Mouse (Mus musculus): ENCODE measurements at regions not wholly inside any gene's neighbourhood (a gene's known extent, or its start where the extent isn't known, plus 50 kb on each side); places are given as distances from the start of the nearest gene placed in this dataset.

DNA sequence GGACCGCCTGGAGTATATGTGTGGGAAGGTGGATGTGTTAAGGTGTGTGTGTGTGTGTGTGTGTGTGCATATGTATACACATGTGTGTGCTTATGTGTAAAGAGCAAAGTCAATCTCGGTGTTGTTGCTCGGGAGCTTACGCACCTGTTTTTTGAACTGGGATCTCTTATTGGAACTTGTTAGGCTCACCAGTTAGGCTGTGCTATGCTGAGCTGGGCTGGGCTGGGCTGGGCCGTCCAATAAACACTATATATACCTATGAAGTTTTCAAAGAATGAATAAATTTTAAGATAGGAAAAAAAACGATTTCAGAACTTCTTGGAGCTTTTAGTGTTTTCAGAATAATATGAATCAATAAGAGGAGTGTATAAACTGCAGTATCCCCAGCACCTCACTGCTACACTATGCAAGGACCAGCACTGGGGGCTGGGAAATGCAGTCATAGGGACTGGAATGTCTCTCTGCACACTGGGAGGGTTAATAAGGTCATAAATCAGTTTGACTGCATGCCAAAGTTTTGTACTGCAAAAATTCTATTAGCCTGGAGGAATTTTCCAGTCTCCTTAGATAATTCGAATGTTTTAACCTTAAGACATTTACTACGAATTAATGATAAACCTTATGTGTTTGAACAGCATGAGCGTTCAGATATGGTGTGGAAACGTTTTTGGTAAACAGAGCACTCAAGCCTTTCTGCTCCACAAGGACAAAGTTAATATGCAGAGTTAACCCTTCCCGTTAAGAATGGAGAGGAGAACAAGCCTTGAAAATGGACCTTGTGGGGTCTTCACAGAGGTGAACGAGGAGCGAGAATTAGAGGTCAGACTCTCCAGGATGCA is 250.9 kb upstream of the Prkd1 start:
- 42% methylated on average over 13 of the region's 13 CpGs for WGBS
- no peak overlapping the region for H3K4me2 ChIP-seq
- ATAC-seq (ENCODE audit: insufficient number of reproducible peaks, low FRiP score, low TSS enrichment, low read depth), result no peak
- no peak overlapping the region for H3K9ac ChIP-seq
- H3K4me3 ChIP-seq, result no peak overlapping the region
- no peaks in the 10 kb centered on the region for H3K4me1 ChIP-seq
- no peak overlapping the region for H3K27ac ChIP-seq
- no peaks in the 10 kb centered on the region for H3K27me3 ChIP-seq
- no peaks in the 10 kb centered on the region for H3K9me3 ChIP-seq
- no peaks in the 10 kb centered on the region for H3K36me3 ChIP-seq

GRCm38 (mm10) chr12:50897606-50898166 is 248.8 kb upstream of the Prkd1 start:
- no peaks in the 10 kb centered on the region for H3K4me1 ChIP-seq
- no peak overlapping the region for H3K9ac ChIP-seq
- no peaks in the 10 kb centered on the region for H3K9me3 ChIP-seq
- ATAC-seq (ENCODE audit: insufficient number of reproducible peaks, low FRiP score, low TSS enrichment, low read depth), result no peak
- H3K27me3 ChIP-seq, result no peaks in the 10 kb centered on the region
- H3K36me3 ChIP-seq, result no peaks in the 10 kb centered on the region
- H3K4me3 ChIP-seq, result no peak overlapping the region
- H3K4me2 ChIP-seq, result no peak overlapping the region
- no peak overlapping the region for H3K27ac ChIP-seq
- WGBS, result 54% methylated on average over 3 of the region's 3 CpGs

- Histone ChIP-seq H3K9ac (no peak overlapping the region), H3K4me3 (no peak overlapping the region), H3K27me3 (no peaks in the 10 kb centered on the region), H3K27ac (no peak overlapping the region), H3K9me3 (no peaks in the 10 kb centered on the region), H3K4me2 (no peak overlapping the region), H3K4me1 (no peaks in the 10 kb centered on the region), H3K36me3 (no peaks in the 10 kb centered on the region)
- WGBS, result 31% methylated on average over 5 of the region's 5 CpGs
- no peak for ATAC-seq (ENCODE audit: insufficient number of reproducible peaks, low FRiP score, low TSS enrichment, low read depth)
These were observed 244.7 kb upstream of the Prkd1 start for GRCm38 (mm10) chr12:50893604-50894003.

DNA sequence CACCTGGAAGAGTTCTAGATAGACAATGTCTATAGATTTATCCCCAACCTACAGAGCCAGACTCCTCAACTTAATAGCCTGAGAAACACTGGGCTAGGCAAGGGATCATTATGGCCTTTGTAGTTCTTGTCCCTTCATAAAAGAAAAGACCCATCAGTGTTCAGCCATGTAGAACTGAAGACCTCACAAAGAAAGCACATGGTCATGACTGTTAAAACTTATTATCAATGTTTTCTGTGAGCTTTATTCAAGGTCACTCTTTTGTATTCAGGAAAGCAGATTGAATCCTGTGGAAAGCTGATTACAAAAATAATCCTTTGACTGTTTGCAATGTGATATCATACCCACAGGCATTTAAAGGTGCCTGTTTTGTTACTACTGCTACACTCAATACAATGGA is 226.9 kb upstream of the Prkd1 start:
- H3K27ac ChIP-seq, result no peak overlapping the region
- no peak overlapping the region for H3K9ac ChIP-seq
- no peak for ATAC-seq (ENCODE audit: insufficient number of reproducible peaks, low FRiP score, low TSS enrichment, low read depth)
- no peak overlapping the region for H3K4me3 ChIP-seq
- no peak overlapping the region for H3K4me2 ChIP-seq
- no peaks in the 10 kb centered on the region for H3K36me3 ChIP-seq
- no peaks in the 10 kb centered on the region for H3K27me3 ChIP-seq
- no peaks in the 10 kb centered on the region for H3K9me3 ChIP-seq
- H3K4me1 ChIP-seq, result no peaks in the 10 kb centered on the region

DNA sequence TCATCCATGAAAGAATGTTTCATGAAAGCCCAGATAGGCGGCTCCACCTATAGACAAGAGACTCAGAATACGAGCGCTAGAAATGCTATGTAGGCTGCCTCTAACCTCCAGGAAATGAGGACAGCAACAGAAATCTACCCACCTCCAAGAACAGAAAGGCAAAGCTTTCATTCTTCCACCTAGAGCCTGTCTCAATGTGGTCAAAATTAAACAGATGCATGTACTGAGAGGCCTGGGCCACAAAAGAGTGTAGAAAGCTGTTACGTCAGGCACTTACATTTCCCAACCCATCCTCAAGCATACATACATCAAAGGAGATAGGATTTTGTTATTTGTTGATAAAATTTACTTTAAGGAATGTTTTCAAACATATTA is 225.1 kb upstream of the Prkd1 start:
- ATAC-seq (ENCODE audit: insufficient number of reproducible peaks, low FRiP score, low TSS enrichment, low read depth), result no peak
- WGBS, result 84% methylated on average over 4 of the region's 4 CpGs
- H3K9ac ChIP-seq, result no peak overlapping the region
- no peaks in the 10 kb centered on the region for H3K27me3 ChIP-seq
- no peaks in the 10 kb centered on the region for H3K9me3 ChIP-seq
- H3K4me2 ChIP-seq, result no peak overlapping the region
- no peaks in the 10 kb centered on the region for H3K4me1 ChIP-seq
- H3K4me3 ChIP-seq, result no peak overlapping the region
- no peaks in the 10 kb centered on the region for H3K36me3 ChIP-seq
- H3K27ac ChIP-seq, result no peak overlapping the region

GRCm38 (mm10) chr12:50873390-50874023 is 224.6 kb upstream of the Prkd1 start:
- WGBS, result 64% methylated on average over 11 of the region's 11 CpGs
- Histone ChIP-seq H3K4me3 (no peak overlapping the region), H3K4me2 (no peak overlapping the region), H3K4me1 (no peaks in the 10 kb centered on the region), H3K36me3 (no peaks in the 10 kb centered on the region), H3K9me3 (no peaks in the 10 kb centered on the region), H3K9ac (no peak overlapping the region), H3K27me3 (no peaks in the 10 kb centered on the region), H3K27ac (no peak overlapping the region)
- ATAC-seq (ENCODE audit: insufficient number of reproducible peaks, low FRiP score, low TSS enrichment, low read depth), result no peak

GRCm38 (mm10) chr12:50851644-50852043 is 202.7 kb upstream of the Prkd1 start:
- no peak for ATAC-seq (ENCODE audit: insufficient number of reproducible peaks, low FRiP score, low TSS enrichment, low read depth)
- no peaks in the 10 kb centered on the region for H3K9me3 ChIP-seq
- no peak overlapping the region for H3K9ac ChIP-seq
- no peaks in the 10 kb centered on the region for H3K4me1 ChIP-seq
- no peak overlapping the region for H3K27ac ChIP-seq
- H3K4me3 ChIP-seq, result no peak overlapping the region
- H3K36me3 ChIP-seq, result no peaks in the 10 kb centered on the region
- no peak overlapping the region for H3K4me2 ChIP-seq
- H3K27me3 ChIP-seq, result no peaks in the 10 kb centered on the region
- WGBS, result 62% methylated on average over 3 of the region's 3 CpGs

- Histone ChIP-seq H3K36me3 (no peaks in the 10 kb centered on the region), H3K27ac (no peak overlapping the region), H3K4me3 (no peak overlapping the region), H3K4me2 (no peak overlapping the region), H3K27me3 (no peaks in the 10 kb centered on the region), H3K9me3 (no peaks in the 10 kb centered on the region), H3K4me1 (no peaks in the 10 kb centered on the region), H3K9ac (no peak overlapping the region)
- 78% methylated on average over 3 of the region's 3 CpGs for WGBS
- no peak for ATAC-seq (ENCODE audit: insufficient number of reproducible peaks, low FRiP score, low TSS enrichment, low read depth)
These were observed 199.1 kb upstream of the Prkd1 start for GRCm38 (mm10) chr12:50847976-50848375.

- Histone ChIP-seq H3K9ac (no peak overlapping the region), H3K4me1 (no peaks in the 10 kb centered on the region), H3K4me3 (no peak overlapping the region), H3K4me2 (no peak overlapping the region), H3K9me3 (no peaks in the 10 kb centered on the region), H3K27me3 (no peaks in the 10 kb centered on the region), H3K27ac (no peak overlapping the region), H3K36me3 (no peaks in the 10 kb centered on the region)
- ATAC-seq (ENCODE audit: insufficient number of reproducible peaks, low FRiP score, low TSS enrichment, low read depth), result no peak
- 72% methylated on average over 6 of the region's 6 CpGs for WGBS
These were observed 193.8 kb upstream of the Prkd1 start for GRCm38 (mm10) chr12:50842744-50843143.

DNA sequence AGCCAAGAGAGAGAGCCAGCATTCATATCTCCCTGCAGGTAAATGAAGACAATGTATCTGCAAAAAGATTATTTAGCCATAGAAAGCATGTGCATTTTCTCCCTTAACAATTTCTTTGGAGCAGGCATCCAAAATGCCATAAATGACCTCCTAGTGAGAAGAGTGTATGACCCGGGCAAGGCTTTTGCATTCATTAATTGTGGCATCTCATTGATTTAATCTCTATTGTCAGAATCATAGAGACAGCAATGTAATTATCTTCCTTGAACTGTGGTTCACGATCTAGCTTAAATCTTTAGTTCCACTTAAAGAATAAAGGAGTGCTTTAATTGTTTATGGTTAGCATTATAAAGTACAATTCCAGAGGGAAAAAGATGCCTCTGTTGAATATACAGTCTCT is 190.5 kb upstream of the Prkd1 start:
- Histone ChIP-seq H3K4me3 (no peak overlapping the region), H3K36me3 (no peaks in the 10 kb centered on the region), H3K27ac (no peak overlapping the region), H3K4me1 (no peaks in the 10 kb centered on the region), H3K9me3 (no peaks in the 10 kb centered on the region), H3K27me3 (no peaks in the 10 kb centered on the region), H3K9ac (no peak overlapping the region), H3K4me2 (no peak overlapping the region)
- ATAC-seq (ENCODE audit: insufficient number of reproducible peaks, low FRiP score, low TSS enrichment, low read depth), result no peak
- 72% methylated on average over 2 of the region's 2 CpGs for WGBS

- no peak overlapping the region for H3K4me2 ChIP-seq
- H3K27me3 ChIP-seq, result peaks cover 11% of the 10 kb centered on the region; the same call in 1 of the 2 replicates
- H3K4me1 ChIP-seq, result no peaks in the 10 kb centered on the region
- no peaks in the 10 kb centered on the region for H3K9me3 ChIP-seq
- no peak overlapping the region for H3K4me3 ChIP-seq
- no peak overlapping the region for H3K9ac ChIP-seq
- H3K27ac ChIP-seq, result no peak overlapping the region
- 74% methylated on average over 7 of the region's 7 CpGs for WGBS
- no peaks in the 10 kb centered on the region for H3K36me3 ChIP-seq
- ATAC-seq (ENCODE audit: insufficient number of reproducible peaks, low FRiP score, low TSS enrichment, low read depth), result no peak
These were observed 159.9 kb upstream of the Prkd1 start for GRCm38 (mm10) chr12:50808731-50809281.

DNA sequence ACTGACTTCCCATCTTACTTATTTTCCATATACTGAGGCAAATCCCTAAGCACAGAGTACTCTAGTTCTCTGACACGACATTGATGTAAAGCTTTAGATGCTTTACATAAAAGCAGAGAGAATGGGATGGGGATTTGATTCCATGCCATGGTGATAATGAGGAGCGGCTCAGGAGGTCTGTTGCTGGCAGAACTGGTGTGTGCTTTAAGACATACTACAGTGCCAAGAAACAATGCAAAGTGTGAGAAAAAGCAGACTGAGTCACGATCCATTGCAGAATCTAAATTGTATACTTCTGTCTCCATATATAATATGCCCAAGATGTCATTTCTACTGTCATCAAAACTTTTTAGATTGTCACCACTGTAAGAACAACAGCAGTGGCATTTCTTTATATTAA is 155.5 kb upstream of the Prkd1 start:
- H3K9me3 ChIP-seq, result no peaks in the 10 kb centered on the region
- 66% methylated on average over 3 of the region's 3 CpGs for WGBS
- no peaks in the 10 kb centered on the region for H3K4me1 ChIP-seq
- H3K27ac ChIP-seq, result no peak overlapping the region
- H3K4me3 ChIP-seq, result no peak overlapping the region
- peaks cover 6% of the 10 kb centered on the region; the same call in 1 of the 2 replicates for H3K27me3 ChIP-seq
- no peak for ATAC-seq (ENCODE audit: insufficient number of reproducible peaks, low FRiP score, low TSS enrichment, low read depth)
- H3K9ac ChIP-seq, result no peak overlapping the region
- H3K36me3 ChIP-seq, result no peaks in the 10 kb centered on the region
- H3K4me2 ChIP-seq, result no peak overlapping the region

Measured in limb, embryonic 15.5 days (tissue).